Mouse (Mus musculus): ENCODE results near the gene Cyp2d22. TPM values are rescaled to one million over a fixed set of nuclear protein-coding genes. Genes with fewer than 3 reads are reported as not detected.

Cyp2d22 gene
- polyA plus RNA-seq, 1 experiment from 2014 or later: 14.9 TPM

DNA sequence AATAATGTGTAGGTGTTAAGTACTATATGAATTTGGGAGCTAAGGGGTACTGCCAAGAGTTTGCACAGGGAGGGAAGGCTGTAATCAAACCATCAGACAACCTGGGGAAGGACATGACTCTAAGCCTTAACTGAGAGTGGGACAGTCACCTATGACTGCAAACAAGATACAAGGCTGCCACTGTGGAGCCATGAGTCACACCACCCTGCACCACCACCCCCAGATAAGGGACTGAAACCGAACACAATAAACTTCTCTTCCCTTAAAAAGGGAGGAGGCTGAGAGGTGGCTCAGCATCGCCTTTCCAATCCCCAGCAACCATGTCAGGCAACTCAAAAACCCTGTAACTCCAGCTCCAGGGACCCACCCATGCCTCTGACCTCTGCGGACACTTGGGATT is 28.6 kb downstream of the Cyp2d22 start:
- WGBS: 60% methylated on average over 3 of the region's 3 CpGs
- H3K4me2 ChIP-seq (ENCODE audit: low read depth, low read length): no peak overlapping the region
- H3K4me3 ChIP-seq (ENCODE audit: low read length): no peak overlapping the region
- ATAC-seq: peak; percentile 22
- H3K27me3 ChIP-seq (replicated peaks; ENCODE audit: control insufficient read depth, insufficient read depth, low read length): no peaks in the 10 kb centered on the region
- no peaks in the 10 kb centered on the region for H3K9me3 ChIP-seq (ENCODE audit: control insufficient read depth, low read length)
- H3K4me1 ChIP-seq (ENCODE audit: control insufficient read depth, insufficient read depth, low read length): peaks cover 39% of the 10 kb centered on the region
- H3K36me3 ChIP-seq (ENCODE audit: control insufficient read depth, insufficient read depth, low read length): peaks cover 21% of the 10 kb centered on the region
- H3K27ac ChIP-seq (ENCODE audit: low read length): peak overlapping the region; percentile 63
- 0 out of 2 replicates have a peak overlapping the region, but pooled peaks have one; percentile 11 for H3K9ac ChIP-seq (ENCODE audit: low read depth, low read length)

DNA sequence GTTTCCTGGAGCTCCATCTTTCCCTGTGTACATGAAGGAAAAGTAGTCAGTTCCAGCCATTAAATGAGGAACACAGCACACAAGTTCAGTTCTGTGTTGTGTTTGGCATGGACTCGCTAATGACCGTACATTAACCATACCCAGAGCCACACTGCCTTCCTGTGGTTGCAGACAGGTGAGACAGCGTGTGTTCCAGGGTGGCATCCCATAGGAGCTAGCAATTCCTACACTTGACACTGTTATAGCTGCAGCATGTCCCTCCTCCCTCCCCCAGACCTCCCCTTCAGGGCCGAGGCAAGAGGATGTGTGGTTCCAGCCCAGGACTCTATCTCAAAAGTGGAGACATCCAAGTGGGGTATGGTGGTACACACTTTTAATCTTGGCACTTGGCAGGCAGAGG is 29.7 kb downstream of the Cyp2d22 start:
- peaks cover 39% of the 10 kb centered on the region for H3K4me1 ChIP-seq (ENCODE audit: control insufficient read depth, insufficient read depth, low read length)
- peak overlapping the region; percentile 25; the same call in 1 of the 2 replicates for H3K9ac ChIP-seq (ENCODE audit: low read depth, low read length)
- no peak overlapping the region for H3K4me3 ChIP-seq (ENCODE audit: low read length)
- 0 out of 2 replicates have a peak overlapping the region, but pooled peaks have one; percentile 14 for H3K4me2 ChIP-seq (ENCODE audit: low read depth, low read length)
- no peaks in the 10 kb centered on the region for H3K27me3 ChIP-seq (replicated peaks; ENCODE audit: control insufficient read depth, insufficient read depth, low read length)
- H3K36me3 ChIP-seq (ENCODE audit: control insufficient read depth, insufficient read depth, low read length): peaks cover 21% of the 10 kb centered on the region
- ATAC-seq: no peak
- 64% methylated on average over 4 of the region's 4 CpGs for WGBS
- peak overlapping the region; percentile 76 for H3K27ac ChIP-seq (ENCODE audit: low read length)
- H3K9me3 ChIP-seq (ENCODE audit: control insufficient read depth, low read length): no peaks in the 10 kb centered on the region

DNA sequence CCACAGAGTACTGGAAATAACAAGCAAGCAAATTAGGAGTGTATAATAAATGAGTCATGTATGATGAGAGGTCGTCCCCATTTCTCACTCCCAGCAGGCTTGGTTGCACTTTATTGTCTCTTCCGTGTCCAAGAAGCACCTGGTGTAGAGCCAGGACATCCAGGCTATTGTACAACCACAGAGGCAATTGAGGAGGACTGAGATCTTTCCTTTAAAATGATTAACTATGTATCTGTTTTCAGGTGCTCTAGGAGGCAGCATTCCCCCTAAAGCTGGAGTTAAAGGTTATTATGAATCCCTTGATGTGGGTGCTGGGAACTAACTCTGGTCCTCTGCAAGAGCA is 31.1 kb downstream of the Cyp2d22 start:
- 70% methylated on average over 2 of the region's 2 CpGs for WGBS
- Histone ChIP-seq H3K4me3 (ENCODE audit: low read length) (no peak overlapping the region), H3K27me3 (replicated peaks; ENCODE audit: control insufficient read depth, insufficient read depth, low read length) (no peaks in the 10 kb centered on the region), H3K4me2 (ENCODE audit: low read depth, low read length) (no peak overlapping the region), H3K27ac (ENCODE audit: low read length) (0 out of 2 replicates have a peak overlapping the region, but pooled peaks have one; percentile 55), H3K4me1 (ENCODE audit: control insufficient read depth, insufficient read depth, low read length) (peaks cover 36% of the 10 kb centered on the region), H3K9ac (ENCODE audit: low read depth, low read length) (no peak overlapping the region), H3K9me3 (ENCODE audit: control insufficient read depth, low read length) (no peaks in the 10 kb centered on the region), H3K36me3 (ENCODE audit: control insufficient read depth, insufficient read depth, low read length) (peaks cover 21% of the 10 kb centered on the region)
- no peak for ATAC-seq

GRCm38 (mm10) chr15:82348258-82348998 is 31.6 kb downstream of the Cyp2d22 start:
- H3K9me3 ChIP-seq (ENCODE audit: control insufficient read depth, low read length): no peaks in the 10 kb centered on the region
- H3K4me1 ChIP-seq (ENCODE audit: control insufficient read depth, insufficient read depth, low read length): peaks cover 36% of the 10 kb centered on the region
- 80% methylated on average over 8 of the region's 8 CpGs for WGBS
- H3K36me3 ChIP-seq (ENCODE audit: control insufficient read depth, insufficient read depth, low read length): peaks cover 21% of the 10 kb centered on the region
- no peak for ATAC-seq
- no peak overlapping the region for H3K9ac ChIP-seq (ENCODE audit: low read depth, low read length)
- no peak overlapping the region for H3K4me3 ChIP-seq (ENCODE audit: low read length)
- H3K27ac ChIP-seq (ENCODE audit: low read length): no peak overlapping the region
- no peaks in the 10 kb centered on the region for H3K27me3 ChIP-seq (replicated peaks; ENCODE audit: control insufficient read depth, insufficient read depth, low read length)
- H3K4me2 ChIP-seq (ENCODE audit: low read depth, low read length): no peak overlapping the region

GRCm38 (mm10) chr15:82347852-82348251 is 32.2 kb downstream of the Cyp2d22 start:
- WGBS: 92% methylated on average over 12 of the region's 12 CpGs
- peak overlapping the region; percentile 58; the same call in 1 of the 2 replicates for H3K27ac ChIP-seq (ENCODE audit: low read length)
- H3K4me2 ChIP-seq (ENCODE audit: low read depth, low read length): peak overlapping the region; percentile 53; the same call in 1 of the 2 replicates

DNA sequence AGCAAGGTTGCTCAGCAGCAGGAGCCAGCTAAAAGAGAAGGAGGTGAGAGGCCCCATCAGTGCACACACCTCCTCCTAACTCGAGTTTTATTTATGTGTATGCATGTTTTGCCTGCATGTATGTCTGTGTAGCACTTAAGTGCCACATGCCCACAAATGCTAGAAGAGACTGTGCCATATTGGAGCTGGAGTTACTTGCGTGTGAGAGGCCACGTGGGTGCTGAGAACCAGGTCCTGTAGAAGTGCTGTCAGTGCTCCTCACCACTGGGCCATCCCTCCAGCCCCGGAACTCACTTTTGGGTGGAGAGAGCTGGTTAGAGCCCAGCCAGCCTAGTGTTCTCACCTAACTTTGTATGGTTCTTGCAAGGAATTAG is 32.8 kb downstream of the Cyp2d22 start:
- peak overlapping the region; percentile 53 for H3K4me2 ChIP-seq (ENCODE audit: low read depth, low read length)
- H3K9ac ChIP-seq (ENCODE audit: low read depth, low read length): peak overlapping the region; percentile 87
- peaks cover 35% of the 10 kb centered on the region for H3K4me1 ChIP-seq (ENCODE audit: control insufficient read depth, insufficient read depth, low read length)
- peak overlapping the region; percentile 58 for H3K27ac ChIP-seq (ENCODE audit: low read length)
- H3K36me3 ChIP-seq (ENCODE audit: control insufficient read depth, insufficient read depth, low read length): peaks cover 21% of the 10 kb centered on the region
- H3K4me3 ChIP-seq (ENCODE audit: low read length): peak overlapping the region; percentile 74
- ATAC-seq: no peak
- 78% methylated on average over 4 of the region's 4 CpGs for WGBS
- H3K9me3 ChIP-seq (ENCODE audit: control insufficient read depth, low read length): no peaks in the 10 kb centered on the region
- H3K27me3 ChIP-seq (replicated peaks; ENCODE audit: control insufficient read depth, insufficient read depth, low read length): no peaks in the 10 kb centered on the region

More at GRCm38 (mm10) chr15:82347852-82348251, 32.2 kb downstream of the Cyp2d22 start:
- Histone ChIP-seq H3K27me3 (replicated peaks; ENCODE audit: control insufficient read depth, insufficient read depth, low read length) (no peaks in the 10 kb centered on the region), H3K4me1 (ENCODE audit: control insufficient read depth, insufficient read depth, low read length) (peaks cover 36% of the 10 kb centered on the region), H3K36me3 (ENCODE audit: control insufficient read depth, insufficient read depth, low read length) (peaks cover 21% of the 10 kb centered on the region), H3K9me3 (ENCODE audit: control insufficient read depth, low read length) (no peaks in the 10 kb centered on the region), H3K4me3 (ENCODE audit: low read length) (no peak overlapping the region), H3K9ac (ENCODE audit: low read depth, low read length) (0 out of 2 replicates have a peak overlapping the region, but pooled peaks have one; percentile 87)
- no peak for ATAC-seq

- H3K4me2 ChIP-seq (ENCODE audit: low read depth, low read length): peak overlapping the region; percentile 53
- 42% methylated on average over 14 of the region's 14 CpGs for WGBS
- no peak for ATAC-seq
Measured at GRCm38 (mm10) chr15:82346580-82347302, 33.3 kb downstream of the Cyp2d22 start.

DNA sequence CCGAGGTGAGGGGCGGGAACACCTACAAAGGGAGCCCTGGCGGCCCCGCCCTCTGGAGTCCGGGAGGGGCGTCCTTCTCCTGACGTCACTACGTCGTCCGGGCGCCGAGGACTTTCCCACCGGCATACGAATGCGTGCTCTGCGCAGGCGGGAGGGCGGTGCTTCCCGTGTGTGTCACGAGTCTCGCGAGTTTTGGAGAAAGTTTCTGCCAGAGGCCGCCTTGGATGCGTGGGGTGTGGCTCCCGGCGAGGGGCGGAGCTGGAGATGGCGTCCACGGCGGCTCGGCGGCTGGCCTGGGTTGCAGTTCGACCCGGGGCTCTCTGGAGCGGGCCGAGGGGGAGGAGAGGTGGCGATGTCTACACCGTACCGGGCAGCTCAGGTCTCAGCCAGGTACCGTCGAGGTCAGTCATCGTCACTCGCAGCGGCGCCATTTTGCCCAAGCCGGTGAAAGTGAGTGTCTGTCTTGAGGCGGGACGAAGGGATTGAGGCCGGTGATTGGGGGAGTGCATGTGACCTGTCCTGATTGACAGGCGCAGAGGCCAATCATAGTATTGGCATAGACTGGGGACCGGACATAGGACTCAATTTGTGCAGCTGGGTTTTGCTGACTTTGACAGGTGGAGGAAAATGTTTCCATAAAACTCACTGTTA is 34.1 kb downstream of the Cyp2d22 start:
- peak overlapping the region; percentile 87 for H3K9ac ChIP-seq (ENCODE audit: low read depth, low read length)
- ATAC-seq: peak; percentile 96
- no peaks in the 10 kb centered on the region for H3K9me3 ChIP-seq (ENCODE audit: control insufficient read depth, low read length)
- H3K4me1 ChIP-seq (ENCODE audit: control insufficient read depth, insufficient read depth, low read length): peaks cover 37% of the 10 kb centered on the region
- under 1% methylated on average over 51 of the region's 51 CpGs for WGBS
- H3K27me3 ChIP-seq (replicated peaks; ENCODE audit: control insufficient read depth, insufficient read depth, low read length): no peaks in the 10 kb centered on the region
- peak overlapping the region; percentile 86 for H3K27ac ChIP-seq (ENCODE audit: low read length)
- H3K4me2 ChIP-seq (ENCODE audit: low read depth, low read length): peak overlapping the region; percentile 53
- peak overlapping the region; percentile 74 for H3K4me3 ChIP-seq (ENCODE audit: low read length)
- peaks cover 21% of the 10 kb centered on the region for H3K36me3 ChIP-seq (ENCODE audit: control insufficient read depth, insufficient read depth, low read length)

More at GRCm38 (mm10) chr15:82346580-82347302, 33.3 kb downstream of the Cyp2d22 start:
- peak overlapping the region; percentile 58 for H3K27ac ChIP-seq (ENCODE audit: low read length)
- peak overlapping the region; percentile 87 for H3K9ac ChIP-seq (ENCODE audit: low read depth, low read length)
- H3K27me3 ChIP-seq (replicated peaks; ENCODE audit: control insufficient read depth, insufficient read depth, low read length): no peaks in the 10 kb centered on the region
- peak overlapping the region; percentile 74 for H3K4me3 ChIP-seq (ENCODE audit: low read length)
- H3K4me1 ChIP-seq (ENCODE audit: control insufficient read depth, insufficient read depth, low read length): peaks cover 36% of the 10 kb centered on the region
- H3K9me3 ChIP-seq (ENCODE audit: control insufficient read depth, low read length): no peaks in the 10 kb centered on the region
- H3K36me3 ChIP-seq (ENCODE audit: control insufficient read depth, insufficient read depth, low read length): peaks cover 21% of the 10 kb centered on the region

DNA sequence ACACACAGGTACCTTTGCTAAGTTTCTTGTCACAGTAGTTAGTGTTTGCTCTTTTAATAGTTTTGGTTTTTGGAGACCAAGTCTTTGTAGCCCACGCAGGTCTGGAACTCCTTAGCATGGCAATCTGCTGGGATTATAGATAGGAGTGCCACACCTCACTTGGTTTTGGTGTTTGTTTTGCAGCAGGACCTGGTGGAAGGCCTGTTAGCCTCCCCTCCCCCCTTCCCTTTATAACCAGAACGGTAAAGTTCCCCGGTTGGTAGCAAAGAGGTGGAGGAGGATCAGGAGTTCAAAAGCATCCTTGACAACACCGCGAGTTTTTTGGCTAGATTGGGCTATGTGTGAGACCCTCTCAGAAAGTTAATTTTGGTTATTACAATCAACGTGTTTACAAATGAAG is 35.1 kb downstream of the Cyp2d22 start:
- Histone ChIP-seq H3K27ac (ENCODE audit: low read length) (0 out of 2 replicates have a peak overlapping the region, but pooled peaks have one; percentile 2), H3K36me3 (ENCODE audit: control insufficient read depth, insufficient read depth, low read length) (peaks cover 17% of the 10 kb centered on the region), H3K9ac (ENCODE audit: low read depth, low read length) (no peak overlapping the region), H3K4me2 (ENCODE audit: low read depth, low read length) (no peak overlapping the region), H3K4me1 (ENCODE audit: control insufficient read depth, insufficient read depth, low read length) (peaks cover 41% of the 10 kb centered on the region), H3K9me3 (ENCODE audit: control insufficient read depth, low read length) (no peaks in the 10 kb centered on the region), H3K27me3 (replicated peaks; ENCODE audit: control insufficient read depth, insufficient read depth, low read length) (no peaks in the 10 kb centered on the region), H3K4me3 (ENCODE audit: low read length) (no peak overlapping the region)
- WGBS: 85% methylated on average over 6 of the region's 6 CpGs
- no peak for ATAC-seq

Data from intestine, embryonic 16.5 days (tissue).